Mouse (Mus musculus) bone marrow macrophage, adult 2 months (primary cell): ENCODE data around the gene Nrxn2.

ENCODE experiments used
- CTCF ChIP-seq: IDR thresholded peaks from 2 replicates; pipeline ENCODE4 v1.5.1; 2012; ENCODE audit warnings: low read depth, mild to moderate bottlenecking, low read length, moderate library complexity
- POLR2A ChIP-seq: IDR thresholded peaks from 2 replicates; pipeline ENCODE4 v1.6.1; 2012; ENCODE audit warnings: mild to moderate bottlenecking, low read depth, low read length, borderline replicate concordance

DNA sequence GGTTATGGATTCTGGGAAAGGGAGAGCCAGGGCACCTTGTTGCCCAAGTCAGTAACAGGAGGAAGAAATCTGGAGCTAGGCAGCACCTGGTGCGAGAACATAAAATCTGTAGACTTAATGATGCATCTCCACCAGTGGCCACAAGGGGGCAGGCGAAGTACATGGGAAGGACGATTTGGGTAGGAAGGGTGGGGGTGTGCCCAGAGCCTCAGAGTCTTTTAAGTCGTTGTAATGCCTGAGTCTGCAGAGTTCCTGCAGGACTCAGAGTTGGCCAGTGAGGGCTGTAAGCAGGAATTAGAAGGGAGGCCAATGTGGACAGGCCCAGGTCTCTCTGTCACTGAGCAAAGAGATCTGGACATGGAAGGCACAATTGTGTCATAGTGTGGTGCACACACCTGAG lies 70.5 kb downstream of the Nrxn2 start:
- TF ChIP-seq CTCF (peak; percentile 89), POLR2A (no peak)
